Mouse (Mus musculus) testis, adult 2 months (tissue): ENCODE results near the gene Wnk2.

ENCODE experiments used
- CTCF ChIP-seq: fragments of 200-500 bp; IDR thresholded peaks from 2 replicates; pipeline ENCODE4 v1.5.1; 2012; ENCODE audit warnings: low read depth, mild to moderate bottlenecking, inconsistent platforms, low read length, moderate library complexity; ENCODE audit not compliant: control insufficient read depth, insufficient read depth, insufficient replicate concordance
- POLR2A ChIP-seq: fragments of 200-500 bp; IDR thresholded peaks from 2 replicates; pipeline ENCODE4 v1.6.1; 2012; ENCODE audit warnings: low read depth, mild to moderate bottlenecking, inconsistent platforms, low read length, moderate library complexity; ENCODE audit not compliant: control insufficient read depth

GRCm38 (mm10) chr13:49183161-49183560, 35.3 kb upstream of the Wnk2 start:
- TF ChIP-seq CTCF = no peak
- TF ChIP-seq POLR2A = no peak
